Comparison of ENCODE assay signal across 20 mouse cellular contexts in the genomic region with DNA sequence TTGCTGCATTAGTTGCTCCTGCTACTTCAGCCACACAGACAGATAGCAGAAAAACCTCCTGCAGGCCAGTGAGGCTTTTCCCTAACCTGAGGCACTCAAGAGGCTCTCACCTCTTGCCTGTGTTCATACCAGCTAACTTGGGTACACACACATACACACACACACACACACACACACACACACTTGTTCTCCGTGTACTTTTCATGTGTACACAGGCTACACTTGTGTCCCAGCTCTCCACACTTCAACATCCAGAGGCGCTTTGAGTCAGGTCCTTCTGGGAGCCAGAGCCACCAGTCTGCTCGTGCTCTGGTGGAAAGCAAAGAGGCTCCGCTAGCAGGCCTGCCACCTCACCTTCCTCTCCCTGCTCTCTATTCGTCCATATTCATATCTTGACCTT. TPM values are rescaled to one million over a fixed set of nuclear protein-coding genes. Genes with fewer than 3 reads are reported as not detected.
"Had no signal": no experiment of that assay in that cellular context is flagged by ENCODE, and none has a peak within 500 bp of the region (broad histone marks: within the 10 kb centered on the region; RNA-seq: fewer than 3 reads in every experiment).

No protein-coding gene starts in this region.

- H3K9me3 ChIP-seq: limb, embryonic 12.5 days; limb, embryonic 15.5 days; megakaryocyte, embryonic 14.5 days; midbrain, embryonic 10.5 days; midbrain, embryonic 13.5 days had no signal

- H3K27me3 ChIP-seq: limb, embryonic 12.5 days; limb, embryonic 15.5 days; midbrain, embryonic 13.5 days had no signal

- H3K4me2 ChIP-seq: limb, embryonic 12.5 days; limb, embryonic 15.5 days; liver, embryonic 11.5 days; midbrain, embryonic 13.5 days had no signal

- H3K27ac ChIP-seq: limb, embryonic 12.5 days; limb, embryonic 15.5 days; liver, embryonic 14.5 days; midbrain, embryonic 10.5 days; midbrain, embryonic 13.5 days; stomach, postnatal 0 days had no signal

- H3K4me1 ChIP-seq: limb, embryonic 15.5 days; megakaryocyte, embryonic 14.5 days; midbrain, embryonic 13.5 days had no signal

- H3K9ac ChIP-seq: limb, embryonic 12.5 days; limb, embryonic 15.5 days; liver, embryonic 14.5 days; liver, postnatal 0 days; midbrain, embryonic 13.5 days had no signal

- ATAC-seq: inflammation-experienced regulatory T-cells, adult 6 months; liver, postnatal 0 days; midbrain, embryonic 13.5 days had no signal

- DNase-seq: kidney, adult 18-20 months; kidney, adult 9 months; kidney, postnatal 14 days; kidney, postnatal 4 days; left cerebral cortex, postnatal 4 days; liver, postnatal 0 days; right cerebral cortex, adult 18-20 months; right cerebral cortex, postnatal 14 days; right cerebral cortex, postnatal 4 days; thymus, adult 2 months; thymus, postnatal 14 days had no signal

- H3K4me3 ChIP-seq: limb, embryonic 12.5 days; limb, embryonic 15.5 days; megakaryocyte, embryonic 14.5 days; midbrain, embryonic 10.5 days; midbrain, embryonic 13.5 days had no signal

- H3K36me3 ChIP-seq: limb, embryonic 12.5 days; limb, embryonic 15.5 days; midbrain, embryonic 10.5 days; midbrain, embryonic 13.5 days had no signal

RNA-seq across cellular contexts. Expression of a gene that starts 24.0 kb away (rescaled TPM):
- polyA plus RNA-seq: inflammation-experienced regulatory T-cells, adult 6 months; liver, postnatal 0 days had no signal
